Mouse (Mus musculus) inflammation-experienced regulatory T-cells, adult 6 months (primary cell): Measurements from ENCODE around the gene Braf. TPM values are rescaled to one million over a fixed set of nuclear protein-coding genes. Genes with fewer than 3 reads are reported as not detected.

Experiments
- ATAC-seq: one replicate; pipeline ENCODE4 v1.8.0; 2017
- polyA plus RNA-seq, 3 experiments: library from polyadenylated mRNA; unstranded; fragments of 100-300 nt; shearing (Covaris generic); gene quantifications; one replicate each; pipeline ENCODE4 v1.2.1; 2017

Gene Braf
- polyA plus RNA-seq, 3 experiments from 2014 or later, result 11.2 to 18.8 (median 18.2) TPM

DNA sequence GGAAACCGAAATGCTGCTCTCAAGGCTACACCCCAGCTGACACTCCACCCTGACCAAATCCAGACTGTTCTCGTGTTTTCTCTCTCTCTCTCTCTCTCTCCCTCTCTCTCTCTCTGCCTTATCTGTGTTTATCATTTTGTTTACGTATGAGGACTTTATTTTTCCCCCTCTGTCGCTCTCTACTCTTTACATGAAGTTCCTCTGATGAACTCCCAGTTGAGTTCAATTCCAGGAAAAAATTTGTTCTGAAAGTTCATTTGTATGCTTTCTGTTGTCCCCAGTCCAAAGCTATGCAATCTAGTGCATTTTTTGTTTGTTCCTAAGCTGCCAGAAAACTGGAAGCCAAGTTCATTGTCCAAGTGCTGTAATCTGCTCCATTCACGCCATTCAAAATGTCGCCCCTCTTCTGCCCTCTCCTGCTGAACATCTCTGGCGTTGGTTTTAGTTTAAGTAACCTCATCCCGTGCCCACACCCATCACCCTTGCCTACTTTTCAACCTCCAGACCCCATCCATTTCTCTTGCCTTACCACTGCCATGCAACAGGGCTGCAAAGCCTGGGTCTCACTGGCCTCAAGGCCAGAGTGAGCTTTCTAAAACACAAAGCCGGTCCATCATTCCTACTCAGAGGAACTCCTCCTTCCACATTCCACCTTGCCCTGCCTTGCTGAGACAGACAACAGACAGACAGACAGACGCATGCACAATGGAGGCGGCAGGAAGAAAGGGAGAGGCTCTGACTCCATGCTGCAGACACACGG is 170.2 kb downstream of the Braf start:
- ATAC-seq, result no peak

Other genes with a start within 250 kb of the Braf start
- gene Dennd2a, start 167.6 kb downstream of the Braf start, polyA plus RNA-seq, result under 1 TPM in 1 of 3 experiments, not detected in 2; 0.42 TPM
- 10 to 100 TPM; 23.2 to 43.1 (median 30.5) TPM for gene Adck2, start 151.6 kb downstream of the Braf start, polyA plus RNA-seq
- gene Gm42420, start 139.7 kb downstream of the Braf start, polyA plus RNA-seq, result not detected
- 10 to 100 TPM; 56.1 to 98.5 (median 65.6) TPM for gene Ndufb2, start 132.9 kb downstream of the Braf start, polyA plus RNA-seq
- gene Mrps33, start 85.5 kb upstream of the Braf start, polyA plus RNA-seq, result 100 to 1,000 TPM; 158 to 249 (median 247) TPM
- gene Tmem178b, start 147.8 kb upstream of the Braf start, polyA plus RNA-seq, result not detected